Mouse (Mus musculus): Measurements from ENCODE around the gene March11.

Gene March11

DNA sequence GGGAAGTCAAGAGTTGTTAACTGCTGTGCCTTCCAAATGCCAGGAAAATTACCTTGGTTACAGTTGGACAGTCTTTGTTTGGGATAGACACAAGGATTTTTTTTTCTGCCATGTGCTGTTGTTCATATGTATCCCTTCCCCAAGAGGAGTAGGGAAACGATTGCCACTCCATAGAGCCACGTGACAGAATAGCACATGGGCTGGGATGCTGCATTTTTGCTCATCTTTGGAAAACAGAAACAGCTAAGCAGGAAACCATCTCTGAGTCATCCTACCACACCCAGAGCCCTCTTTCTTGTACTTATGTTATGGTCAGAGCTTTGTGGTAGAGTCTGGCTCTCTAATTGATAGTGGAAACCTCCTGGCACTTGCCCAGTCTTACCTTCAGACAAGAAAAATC lies 65.4 kb downstream of the March11 start:
- no peak for DNase-seq (ENCODE audit: low spot score)

DNA sequence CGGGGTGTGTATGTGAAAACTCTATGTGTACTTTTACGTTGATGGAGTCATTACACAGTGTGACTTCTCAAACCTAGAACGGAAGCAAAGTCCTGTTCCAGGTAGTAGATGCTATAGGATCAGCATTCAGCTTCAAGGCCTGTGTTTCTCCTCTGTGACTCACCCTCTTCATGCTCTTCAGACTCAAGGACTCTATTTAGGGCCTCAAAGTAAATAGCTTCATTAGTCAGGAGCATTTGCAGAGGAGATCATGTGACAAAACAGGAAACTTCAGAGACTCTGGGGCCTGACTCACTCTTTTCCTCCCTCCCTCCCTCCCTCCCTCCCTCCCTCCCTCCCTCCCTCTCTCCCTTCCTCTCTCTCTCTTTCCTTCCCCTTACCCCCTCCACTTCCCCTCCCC lies 66.1 kb downstream of the March11 start:
- no peak for DNase-seq (ENCODE audit: low spot score)

DNA sequence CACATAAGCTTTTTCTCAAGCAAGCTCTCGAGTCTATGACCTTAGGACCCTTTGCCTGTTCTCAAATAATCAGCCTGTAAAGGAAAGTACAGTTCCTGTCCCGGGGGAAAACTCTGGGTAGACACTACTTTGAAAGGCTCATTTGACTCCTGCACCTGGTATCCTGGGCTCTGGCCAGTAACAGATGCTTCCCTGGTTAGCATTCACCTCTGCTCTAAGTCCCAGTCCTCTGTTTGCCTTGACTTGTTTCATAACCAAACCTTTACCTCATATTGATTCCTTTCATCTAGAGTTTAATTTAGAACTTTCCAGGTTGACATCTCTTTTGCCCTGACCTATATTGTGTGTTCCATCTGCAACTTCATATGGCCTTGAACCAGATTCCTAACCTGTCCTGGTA lies 68.5 kb downstream of the March11 start:
- no peak for DNase-seq (ENCODE audit: low spot score)

DNA sequence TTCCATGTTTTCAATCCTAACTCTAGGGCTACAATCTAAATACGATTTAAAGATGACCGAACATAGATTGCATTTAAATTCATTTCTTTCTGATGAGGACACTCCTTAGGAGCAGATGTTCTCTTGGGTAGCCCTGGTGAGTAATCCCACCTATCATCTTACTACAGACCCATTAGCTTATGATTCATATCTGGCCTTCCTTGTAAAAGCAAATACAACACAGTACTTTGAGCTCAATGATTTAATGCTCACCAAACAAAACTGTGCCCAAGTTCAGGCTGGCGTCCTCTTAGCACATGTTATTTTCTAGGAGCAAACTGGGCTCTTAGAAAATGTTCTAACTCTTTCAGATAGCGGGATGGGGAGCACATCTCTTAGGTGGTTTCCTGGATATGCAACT lies 70.0 kb downstream of the March11 start:
- no peak for DNase-seq (ENCODE audit: low spot score)

DNA sequence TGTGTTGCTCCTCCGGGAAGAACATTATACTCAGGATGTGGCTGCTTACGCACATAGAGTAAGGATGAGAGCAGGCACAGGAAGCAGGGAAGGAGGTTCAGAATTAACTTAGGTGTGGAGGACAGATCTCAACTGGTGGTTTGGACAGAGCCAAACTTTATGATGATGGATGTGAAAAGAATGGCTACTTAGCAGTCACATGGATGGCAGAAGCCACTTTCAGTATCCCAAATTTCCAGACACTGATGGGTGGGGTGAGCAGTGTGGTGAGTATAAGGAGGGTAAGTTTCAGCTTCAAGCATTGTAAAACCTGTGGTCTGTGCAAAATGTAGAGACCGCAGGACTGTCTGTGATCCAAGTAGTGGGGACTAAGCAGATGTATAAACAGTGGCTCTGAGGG lies 71.0 kb downstream of the March11 start:
- no peak for DNase-seq (ENCODE audit: low spot score)

DNA sequence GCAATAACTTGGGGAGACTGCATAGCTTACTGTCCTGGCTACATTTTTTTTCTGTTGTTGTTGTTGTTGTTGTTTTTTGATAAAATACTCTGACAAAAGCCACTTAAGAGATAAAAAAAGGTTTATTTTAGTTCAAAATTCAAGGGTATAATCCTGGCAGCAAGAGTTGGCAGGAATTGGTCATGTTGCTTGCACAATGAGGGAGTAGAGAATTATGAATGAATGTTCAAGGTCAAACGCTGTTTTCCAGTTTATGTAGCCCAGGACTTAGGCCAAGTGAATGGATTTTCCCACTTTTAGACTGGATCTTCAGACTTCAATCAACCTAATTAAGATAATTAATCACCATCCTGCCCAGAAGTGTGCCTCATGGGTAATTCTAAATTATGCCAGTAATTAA lies 72.0 kb downstream of the March11 start:
- no peak for DNase-seq (ENCODE audit: low spot score)

DNA sequence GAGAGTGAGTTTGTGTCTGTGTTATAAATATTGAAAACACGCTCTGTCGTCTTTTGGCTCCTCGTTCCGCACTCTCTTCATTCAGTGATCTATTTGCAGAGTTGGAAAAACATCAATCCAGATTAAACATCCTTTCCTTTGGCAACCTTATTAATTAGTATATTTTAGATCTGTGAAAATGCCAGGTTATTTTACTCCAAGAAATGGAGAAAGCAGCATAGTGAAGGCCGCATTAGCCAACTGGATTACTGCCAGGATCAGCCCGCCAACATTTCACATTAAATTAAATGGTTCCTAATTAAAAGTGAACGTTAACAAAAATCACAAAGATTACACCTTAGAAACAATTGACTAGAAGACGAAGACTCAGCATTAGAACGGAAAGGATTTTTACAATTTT lies 81.2 kb downstream of the March11 start:
- DNase-seq (ENCODE audit: low spot score) = no peak

DNA sequence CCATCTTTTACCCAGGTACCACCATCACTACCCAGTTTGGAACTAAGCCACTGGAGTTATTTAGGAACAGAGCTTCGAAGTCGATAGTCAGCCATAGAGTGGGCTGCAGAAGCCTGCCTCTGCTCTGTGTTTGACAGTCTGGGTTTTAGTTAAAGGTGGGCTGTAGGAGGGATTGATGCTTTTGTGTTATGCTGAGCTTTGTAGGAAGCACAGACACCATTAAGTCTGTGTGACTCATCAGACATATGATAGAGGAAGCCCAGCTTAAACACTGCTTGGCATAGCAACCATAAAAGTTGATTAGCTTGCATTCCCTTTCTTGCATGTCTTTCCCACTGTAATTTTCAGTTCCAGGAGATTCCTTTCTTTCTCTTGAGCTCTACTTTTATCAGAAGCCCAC lies 87.7 kb downstream of the March11 start:
- no peak for DNase-seq (ENCODE audit: low spot score)

DNA sequence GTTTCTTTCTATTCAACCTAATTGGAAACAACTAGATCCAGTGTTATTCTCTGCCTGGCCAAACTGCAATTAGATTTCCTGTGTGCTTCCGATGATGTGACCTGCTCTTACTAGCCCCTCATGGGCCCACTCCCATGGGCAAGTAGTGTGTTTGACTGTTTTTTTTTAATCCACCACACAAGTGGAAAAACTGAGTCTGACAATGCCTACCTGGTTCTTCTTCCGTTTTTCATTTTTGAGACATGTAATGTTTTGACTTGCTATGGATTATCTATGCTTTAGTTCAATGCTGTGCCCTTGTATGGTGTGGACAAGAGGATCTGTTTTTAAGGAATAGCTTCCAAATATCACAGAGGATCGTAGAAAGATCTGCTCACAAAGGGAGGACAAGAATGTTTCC lies 116.4 kb downstream of the March11 start:
- DNase-seq (ENCODE audit: low spot score) = no peak

DNA sequence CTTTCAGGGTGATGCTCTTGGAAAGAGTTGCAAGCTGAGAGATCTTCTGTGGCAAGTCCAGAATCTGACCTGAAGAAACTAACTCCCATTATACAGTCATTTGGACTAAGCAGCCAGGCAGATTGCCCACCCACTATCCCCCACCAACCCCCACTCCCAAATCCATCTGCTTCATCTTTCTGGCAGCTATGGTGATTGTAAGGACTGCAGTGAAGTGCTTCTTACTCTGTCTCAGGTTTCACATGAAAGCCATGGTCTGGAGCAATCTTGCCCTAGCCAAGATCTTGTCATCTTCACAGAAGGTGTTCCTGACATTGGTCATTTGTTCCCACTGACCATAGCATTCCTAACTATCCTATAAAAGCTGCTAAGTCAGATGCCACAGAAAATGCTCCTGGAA lies 117.4 kb downstream of the March11 start:
- no peak for DNase-seq (ENCODE audit: low spot score)

DNA sequence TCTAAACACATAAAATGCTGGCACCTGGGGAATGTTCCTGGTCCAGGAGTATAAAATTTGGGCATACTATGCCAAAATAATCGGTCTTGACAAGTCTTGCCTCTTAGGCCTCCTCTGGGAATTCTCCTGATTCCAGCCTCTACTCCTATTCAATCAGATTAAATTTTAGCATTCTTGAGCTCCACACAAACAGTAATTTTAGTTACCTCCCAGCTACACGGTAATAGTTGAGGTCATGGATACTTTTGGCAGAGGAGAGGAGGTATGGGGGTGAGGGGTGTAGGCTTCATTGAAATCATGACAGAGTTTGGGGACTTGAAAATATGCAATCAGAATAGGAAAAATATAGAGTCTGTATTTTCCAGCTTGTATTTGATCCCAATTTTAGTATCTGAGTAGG lies 121.7 kb downstream of the March11 start:
- DNase-seq (ENCODE audit: low spot score) = no peak

DNA sequence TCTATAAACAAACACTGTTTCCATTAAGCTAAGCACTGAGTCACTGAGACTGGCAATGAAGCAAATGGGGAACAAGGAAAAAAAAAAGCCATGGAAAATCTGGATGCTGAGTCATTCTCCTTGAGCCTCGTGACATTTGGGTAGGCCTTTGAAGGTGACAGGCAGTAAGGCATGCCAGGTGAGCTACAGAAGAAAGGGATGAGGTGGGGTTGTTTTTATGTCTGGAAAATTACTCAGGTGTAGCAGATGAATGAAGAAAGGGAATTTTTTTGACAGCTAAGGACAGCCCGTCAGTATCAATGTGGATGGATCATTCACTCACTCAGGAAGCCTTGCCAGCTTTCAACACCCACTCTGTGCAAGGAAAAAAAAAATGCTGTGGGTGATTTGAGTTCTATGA lies 123.8 kb downstream of the March11 start:
- DNase-seq (ENCODE audit: low spot score) = no peak

DNA sequence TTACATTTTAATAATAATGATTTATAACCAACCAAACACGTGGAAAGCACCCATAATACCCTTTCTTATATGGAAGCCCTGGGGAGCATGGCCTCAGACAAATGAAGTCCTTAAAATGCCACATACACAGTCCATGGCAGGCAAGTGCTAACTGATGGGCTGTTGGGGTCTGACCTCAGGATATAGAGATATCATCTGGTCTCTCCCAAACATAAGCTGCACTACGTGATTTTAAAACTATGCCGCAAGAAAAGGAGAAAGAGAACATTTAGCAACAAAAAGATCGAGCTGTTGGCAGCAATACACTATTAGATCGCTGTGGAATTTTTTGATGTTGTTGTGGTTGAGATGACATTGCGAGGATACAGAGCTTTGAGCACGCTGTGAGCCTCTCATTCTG lies 126.9 kb downstream of the March11 start:
- DNase-seq (ENCODE audit: low spot score) = no peak

DNA sequence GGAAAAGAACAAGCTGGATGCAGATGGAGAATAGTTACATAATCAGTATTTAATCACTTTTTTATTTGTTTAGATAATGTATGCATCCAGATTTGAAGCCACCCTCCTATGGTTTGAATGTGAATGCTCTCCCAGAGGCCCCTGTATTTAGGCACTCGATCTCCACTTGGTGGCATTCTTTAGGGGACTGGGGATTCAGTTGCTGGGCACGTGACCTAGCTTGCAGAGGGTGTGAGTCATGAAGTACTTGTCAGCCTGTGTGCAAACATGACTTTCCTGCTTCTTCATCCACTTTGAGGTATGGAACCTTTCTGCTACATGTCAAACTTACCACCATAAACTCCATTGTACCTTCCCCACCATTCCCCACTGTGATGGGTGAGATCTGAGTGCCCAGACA lies 128.3 kb downstream of the March11 start:
- DNase-seq (ENCODE audit: low spot score) = no peak
